Mouse (Mus musculus): ENCODE results near the gene Lgalsl.

DNA sequence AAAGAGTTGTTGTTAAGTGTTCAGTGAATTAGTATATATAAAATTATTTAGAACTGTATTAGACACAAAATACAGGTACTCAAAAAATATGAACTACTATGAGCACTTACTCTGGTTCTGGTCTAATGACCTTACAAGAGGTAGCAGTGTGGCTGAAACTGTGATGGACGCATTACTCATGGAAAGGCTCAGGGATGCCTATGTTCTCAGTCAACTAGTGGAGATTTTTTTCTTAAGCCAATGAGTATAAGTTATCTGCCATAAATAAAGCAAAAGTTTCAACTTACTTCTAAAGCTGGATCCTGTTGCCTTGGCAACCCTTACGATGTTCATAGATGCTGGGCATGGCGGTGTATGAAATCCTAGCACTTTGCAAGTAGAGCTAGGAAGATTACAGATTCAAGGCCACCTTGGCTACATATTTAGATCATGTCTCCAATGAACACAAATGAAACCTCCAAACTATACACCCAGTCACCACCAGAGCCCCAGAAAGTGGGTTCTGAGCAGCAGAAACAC, 46.8 kb upstream of the Lgalsl start:
- no peak for TF ChIP-seq GATA1 (IDR thresholded peaks at IDR 0.05; ENCODE audit: low read length)
- no peak for TF ChIP-seq TAL1 (IDR thresholded peaks at IDR 0.05; ENCODE audit: low read length)
